Mouse (Mus musculus) forebrain, embryonic 11.5 days (tissue): ENCODE data around the gene Gm45213. TPM values are rescaled to one million over a fixed set of nuclear protein-coding genes. Genes with fewer than 3 reads are reported as not detected.
A peak's percentile ranks its signal among the peaks of the same experiment; 100 is the strongest.
"Not testable (repeated sequence)": the region's sequence is repeated elsewhere in the genome, so short reads cannot be mapped to it uniquely, and the experiment has no call there.

Experiments
- ATAC-seq: fragments of 200-750 bp; cut with Nextera tagmentation; replicated peaks from 2 replicates; pipeline ENCODE4 v1.8.0; 2017; ENCODE audit warnings: moderate TSS enrichment; ENCODE audit not compliant: low FRiP score
- DNase-seq: peaks from one replicate; pipeline ENCODE4 v3.0.0-alpha.2; 2017; ENCODE audit warnings: low spot score
- H3K27ac ChIP-seq: fragments of 300-500 bp; sonication (generic); 2 replicates; pipeline ENCODE4 v1.5.1; 2014; ENCODE audit warnings: low read depth, low read length
- H3K27me3 ChIP-seq: fragments of 300-500 bp; sonication (generic); 2 replicates; pipeline ENCODE4 v1.6.1; 2014; ENCODE audit warnings: mild to moderate bottlenecking, low read length, mixed read lengths; ENCODE audit not compliant: control insufficient read depth, insufficient read depth
- H3K36me3 ChIP-seq: fragments of 300-500 bp; sonication (generic); 2 replicates; pipeline ENCODE4 v1.6.1; 2014; ENCODE audit warnings: mild to moderate bottlenecking, low read length, moderate library complexity, mixed read lengths; ENCODE audit not compliant: control insufficient read depth, insufficient read depth
- H3K4me1 ChIP-seq: fragments of 300-500 bp; sonication (generic); replicated peaks from 2 replicates; pipeline ENCODE4 v1.6.1; 2014; ENCODE audit warnings: low read length, mixed read lengths; ENCODE audit not compliant: control insufficient read depth, insufficient read depth
- H3K4me2 ChIP-seq: fragments of 300-500 bp; sonication (generic); 2 replicates; pipeline ENCODE4 v1.6.1; 2014; ENCODE audit warnings: low read depth, mild to moderate bottlenecking, low read length, moderate library complexity, mixed read lengths; ENCODE audit not compliant: severe bottlenecking
- H3K4me3 ChIP-seq: fragments of 300-500 bp; sonication (generic); 2 replicates; pipeline ENCODE4 v1.5.1; 2014; ENCODE audit warnings: low read depth, low read length
- H3K9ac ChIP-seq: fragments of 300-500 bp; sonication (generic); 2 replicates; pipeline ENCODE4 v1.6.1; 2014; ENCODE audit warnings: low read length
- H3K9me3 ChIP-seq: fragments of 300-500 bp; sonication (generic); 2 replicates; pipeline ENCODE4 v1.6.1; 2016; ENCODE audit warnings: low read length, mixed read lengths; ENCODE audit not compliant: control insufficient read depth
- WGBS: fragments of 180-500 bp; shearing (Covaris S2); extraction: QIAGEN DNeasy Blood & Tissue Kit; methylation state at CpG from one replicate; pipeline ENCODE4 v1.1.7; 2014; 5-methylcytosine and 5-hydroxymethylcytosine counted together
- polyA plus RNA-seq: library from polyadenylated mRNA; unstranded; fragments of >200 nt; fragmentation: Nextera tagmentation; extraction: Ambion mirVana; gene quantifications from 2 replicates; pipeline ENCODE4 v1.2.1, GENCODE M21; 2014

The Gm45213 gene
- polyA plus RNA-seq, 1 experiment from 2014 or later = not detected

GRCm38 (mm10) chr7:66046921-66047918 is 3.8 kb downstream of the Gm45213 start:
- 56% methylated on average over 17 of the region's 17 CpGs for WGBS
- Histone ChIP-seq H3K27me3 (no peaks in the 10 kb centered on the region), H3K4me3 (no peak overlapping the region), H3K4me1 (no peaks in the 10 kb centered on the region), H3K9me3 (no peaks in the 10 kb centered on the region), H3K9ac (no peak overlapping the region), H3K36me3 (no peaks in the 10 kb centered on the region), H3K27ac (no peak overlapping the region), H3K4me2 (no peak overlapping the region)
- DNase-seq (no peak), ATAC-seq (no peak)

GRCm38 (mm10) chr7:66047975-66048374 is 4.6 kb downstream of the Gm45213 start:
- H3K4me2 ChIP-seq = no peak overlapping the region
- H3K36me3 ChIP-seq = no peaks in the 10 kb centered on the region
- no peak overlapping the region for H3K27ac ChIP-seq
- no peaks in the 10 kb centered on the region for H3K4me1 ChIP-seq
- 71% methylated on average over 4 of the region's 4 CpGs for WGBS
- no peaks in the 10 kb centered on the region for H3K27me3 ChIP-seq
- DNase-seq (no peak), ATAC-seq (no peak)
- no peak overlapping the region for H3K4me3 ChIP-seq
- H3K9me3 ChIP-seq = no peaks in the 10 kb centered on the region
- no peak overlapping the region for H3K9ac ChIP-seq

GRCm38 (mm10) chr7:66048446-66049230 is 5.2 kb downstream of the Gm45213 start:
- WGBS = 74% methylated on average over 12 of the region's 12 CpGs
- H3K9me3 ChIP-seq = no peaks in the 10 kb centered on the region
- no peak overlapping the region for H3K4me2 ChIP-seq
- ATAC-seq (no peak), DNase-seq (no peak)
- H3K27ac ChIP-seq = no peak overlapping the region
- no peak overlapping the region for H3K4me3 ChIP-seq
- H3K36me3 ChIP-seq = no peaks in the 10 kb centered on the region
- H3K9ac ChIP-seq = no peak overlapping the region
- no peaks in the 10 kb centered on the region for H3K27me3 ChIP-seq
- H3K4me1 ChIP-seq = no peaks in the 10 kb centered on the region

GRCm38 (mm10) chr7:66053946-66054483 is 10.6 kb downstream of the Gm45213 start:
- H3K27ac ChIP-seq = no peak overlapping the region
- no peaks in the 10 kb centered on the region for H3K27me3 ChIP-seq
- no peak overlapping the region for H3K4me2 ChIP-seq
- H3K9ac ChIP-seq = no peak overlapping the region
- H3K4me1 ChIP-seq = no peaks in the 10 kb centered on the region
- DNase-seq (no peak), ATAC-seq (no peak)
- H3K36me3 ChIP-seq = no peaks in the 10 kb centered on the region
- no peaks in the 10 kb centered on the region for H3K9me3 ChIP-seq
- 87% methylated on average over 4 of the region's 4 CpGs for WGBS
- H3K4me3 ChIP-seq = no peak overlapping the region

GRCm38 (mm10) chr7:66055356-66055755 is 12.0 kb downstream of the Gm45213 start:
- not testable (repeated sequence) for H3K4me3 ChIP-seq, H3K36me3 ChIP-seq, H3K27ac ChIP-seq, H3K27me3 ChIP-seq, H3K9me3 ChIP-seq, DNase-seq, H3K4me2 ChIP-seq, H3K4me1 ChIP-seq, ATAC-seq, H3K9ac ChIP-seq
- 16% methylated on average over 2 of the region's 2 CpGs for WGBS

GRCm38 (mm10) chr7:66058703-66059102 is 15.3 kb downstream of the Gm45213 start, which contains the start of gene Snrpa1:
Gene Snrpa1 (plus strand): TSS chr7:66059003.
- H3K9me3 ChIP-seq = no peaks in the 10 kb centered on the region
- peak within 1 kb of the TSS; percentile 93 for H3K9ac ChIP-seq
- 75% methylated on average over 1 of the region's 1 CpGs for WGBS
- H3K4me1 ChIP-seq = peaks cover 4% of the 10 kb centered on the region; the same call in 1 of the 2 replicates
- H3K36me3 ChIP-seq = no peaks in the 10 kb centered on the region; the same call in 1 of the 2 replicates
- ATAC-seq = no peak
- H3K4me2 ChIP-seq = peak within 1 kb of the TSS; percentile 82
- H3K27me3 ChIP-seq = no peaks in the 10 kb centered on the region
- DNase-seq = no peak
- no peak within 1 kb of the TSS for H3K27ac ChIP-seq
- peak within 1 kb of the TSS; percentile 96 for H3K4me3 ChIP-seq

GRCm38 (mm10) chr7:66060066-66060956 is 16.9 kb downstream of the Gm45213 start:
- H3K4me1 ChIP-seq = peaks cover 4% of the 10 kb centered on the region; the same call in 1 of the 2 replicates
- H3K27ac ChIP-seq = peak overlapping the region; percentile 64
- H3K36me3 ChIP-seq = no peaks in the 10 kb centered on the region; the same call in 1 of the 2 replicates
- ATAC-seq (peak; percentile 94), DNase-seq (peak; percentile 94)
- under 1% methylated on average over 64 of the region's 64 CpGs for WGBS
- peak overlapping the region; percentile 82 for H3K4me2 ChIP-seq
- no peaks in the 10 kb centered on the region for H3K27me3 ChIP-seq
- peak overlapping the region; percentile 93 for H3K9ac ChIP-seq
- no peaks in the 10 kb centered on the region for H3K9me3 ChIP-seq
- peak overlapping the region; percentile 96 for H3K4me3 ChIP-seq
